Mouse (Mus musculus) T-helper 17 cell (primary cell): ENCODE results near the gene Ubald2.
"Not testable (repeated sequence)": the region's sequence is repeated elsewhere in the genome, so short reads cannot be mapped to it uniquely, and the experiment has no call there.

ENCODE experiments used
- in situ Hi-C, 2 experiments: fragments of 300-600 bp; cut with MboI, MseI; formaldehyde crosslinking; loops; 1 replicate in 1 of 2; 2 replicates in 1 of 2; pipeline ENCODE4 v1.15.1; 2025; ENCODE audit warnings: high pct_unique_total_duplicates in 2 of 2

Gene Ubald2

GRCm38 (mm10) chr11:116445596-116446307 lies 11.9 kb downstream of the Ubald2 start:
- in situ Hi-C loops: loop anchor here (5.0 to 25.0 kb wide), 5 partner anchors 73 to 867 kb away; no protein-coding TSS in a partner anchor

- in situ Hi-C loops: loop anchor here (5.0 to 25.0 kb wide), 5 partner anchors 74 to 866 kb away; no protein-coding TSS in a partner anchor
Measured at GRCm38 (mm10) chr11:116446308-116446887, 12.5 kb downstream of the Ubald2 start.

GRCm38 (mm10) chr11:116447822-116448221 lies 13.9 kb downstream of the Ubald2 start:
- in situ Hi-C loops: loop anchor here (5.0 to 25.0 kb wide), 5 partner anchors 76 to 864 kb away; no protein-coding TSS in a partner anchor

- in situ Hi-C loops: loop anchor here (5.0 to 25.0 kb wide), 5 partner anchors 77 to 863 kb away; no protein-coding TSS in a partner anchor
Measured at GRCm38 (mm10) chr11:116449341-116449740, 15.4 kb downstream of the Ubald2 start.

GRCm38 (mm10) chr11:116453889-116454288 lies 20.0 kb downstream of the Ubald2 start:
- in situ Hi-C loops: loop anchor here in 1 of 2 experiments (10.0 kb wide), 1 partner anchor 559 kb away; the partner anchor contains the start of gene Smim5

GRCm38 (mm10) chr11:116456234-116456633 lies 22.3 kb downstream of the Ubald2 start:
- in situ Hi-C loops: loop anchor here (5.0 to 10.0 kb wide), 3 partner anchors 86 to 561 kb away; partner anchors contain the start of gene Smim5 (in 1 of the 2)

- in situ Hi-C loops: loop anchor here (5.0 to 10.0 kb wide), 3 partner anchors 83 to 565 kb away; partner anchors contain the start of gene Smim5 (in 1 of the 2)
Measured at GRCm38 (mm10) chr11:116459786-116460185, 25.9 kb downstream of the Ubald2 start.

GRCm38 (mm10) chr11:116463338-116463737 lies 29.4 kb downstream of the Ubald2 start:
- in situ Hi-C loops: no loop called here

GRCm38 (mm10) chr11:116463833-116464232 lies 29.9 kb downstream of the Ubald2 start:
- in situ Hi-C loops: no loop called here

- in situ Hi-C loops: no loop called here
Measured at GRCm38 (mm10) chr11:116466141-116466540, 32.2 kb downstream of the Ubald2 start, which contains the start of gene Qrich2. Qrich2 (minus strand) TSS chr11:116466241.

GRCm38 (mm10) chr11:116468338-116468737 lies 34.4 kb downstream of the Ubald2 start:
- in situ Hi-C loops: not testable (repeated sequence)

- in situ Hi-C loops: no loop called here
Measured at GRCm38 (mm10) chr11:116470249-116470648, 36.4 kb downstream of the Ubald2 start.

- in situ Hi-C loops: no loop called here
Measured at GRCm38 (mm10) chr11:116470896-116471295, 37.0 kb downstream of the Ubald2 start.

- in situ Hi-C loops: no loop called here
Measured at GRCm38 (mm10) chr11:116472275-116472674, 38.4 kb downstream of the Ubald2 start.

GRCm38 (mm10) chr11:116476041-116476440 lies 42.1 kb downstream of the Ubald2 start:
- in situ Hi-C loops: no loop called here

- in situ Hi-C loops: no loop called here
Measured at GRCm38 (mm10) chr11:116476696-116477095, 42.8 kb downstream of the Ubald2 start.

- in situ Hi-C loops: no loop called here
Measured at GRCm38 (mm10) chr11:116477160-116477759, 43.4 kb downstream of the Ubald2 start.

- in situ Hi-C loops: no loop called here
Measured at GRCm38 (mm10) chr11:116478978-116479377, 45.1 kb downstream of the Ubald2 start.

- in situ Hi-C loops: no loop called here
Measured at GRCm38 (mm10) chr11:116479832-116480231, 45.9 kb downstream of the Ubald2 start.

- in situ Hi-C loops: no loop called here
Measured at GRCm38 (mm10) chr11:116480975-116481374, 47.1 kb downstream of the Ubald2 start.

GRCm38 (mm10) chr11:116481776-116482175 lies 47.9 kb downstream of the Ubald2 start:
- in situ Hi-C loops: no loop called here

GRCm38 (mm10) chr11:116484261-116484660 lies 50.4 kb downstream of the Ubald2 start:
- in situ Hi-C loops: no loop called here
